Mouse (Mus musculus) brown adipose tissue, adult 24 weeks (tissue): Measurements from ENCODE around the gene Ubxn4. TPM values are rescaled to one million over a fixed set of nuclear protein-coding genes. Genes with fewer than 3 reads are reported as not detected.
"Not testable (repeated sequence)": the region's sequence is repeated elsewhere in the genome, so short reads cannot be mapped to it uniquely, and the experiment has no call there.

ENCODE experiments used
- H3K27ac ChIP-seq: fragments of 200-500 bp; replicated peaks from 2 replicates; pipeline ENCODE4 v1.5.1; 2012; ENCODE audit warnings: low read depth, mild to moderate bottlenecking, low read length
- H3K4me1 ChIP-seq: fragments of 200-500 bp; 2 replicates; pipeline ENCODE4 v1.6.1; 2012; ENCODE audit warnings: low read length, mixed read lengths; ENCODE audit not compliant: control insufficient read depth, insufficient read depth, insufficient read length
- H3K4me3 ChIP-seq: fragments of 200-500 bp; 2 replicates; pipeline ENCODE4 v1.5.1; 2012; ENCODE audit warnings: low read depth, mild to moderate bottlenecking, low read length, moderate library complexity; ENCODE audit not compliant: insufficient read depth
- polyA plus RNA-seq: library from polyadenylated mRNA; stranded (reverse); fragments of >200 nt; gene quantifications from 2 replicates; pipeline ENCODE4 v1.2.4, GENCODE M21; 2012; ENCODE audit not compliant: missing spikeins, insufficient read depth, insufficient read length

Ubxn4 gene
- polyA plus RNA-seq = 57.3 and 61.0 TPM in 2 replicates

DNA sequence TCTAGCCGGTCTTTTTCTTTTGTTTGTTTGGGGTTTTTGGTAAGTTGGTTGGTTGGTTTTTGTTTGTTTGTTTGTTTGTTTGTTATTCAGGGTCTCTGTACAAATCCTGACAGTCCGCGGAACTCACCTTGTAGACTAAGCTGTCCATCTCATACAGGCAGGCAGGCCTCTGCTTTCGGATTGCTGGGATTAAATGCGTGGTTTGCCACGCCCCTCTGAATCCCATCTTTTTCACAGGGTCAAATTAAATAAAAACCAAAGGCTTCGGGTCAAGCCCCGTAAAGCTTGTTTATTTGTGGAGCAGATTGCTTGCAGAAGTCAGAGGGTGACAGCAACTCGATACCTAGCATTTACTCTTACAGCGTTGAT is at the start of gene Ubxn4:
Ubxn4 (plus strand) TSS at position 338 of the 369 bp plus-strand sequence.
- Histone ChIP-seq H3K27ac (peak within 1 kb of the TSS; percentile 89), H3K4me3 (peak within 1 kb of the TSS; percentile 85), H3K4me1 (0 out of 2 replicates have a peak, but pooled peaks cover 2% of the 10 kb centered on the region)

DNA sequence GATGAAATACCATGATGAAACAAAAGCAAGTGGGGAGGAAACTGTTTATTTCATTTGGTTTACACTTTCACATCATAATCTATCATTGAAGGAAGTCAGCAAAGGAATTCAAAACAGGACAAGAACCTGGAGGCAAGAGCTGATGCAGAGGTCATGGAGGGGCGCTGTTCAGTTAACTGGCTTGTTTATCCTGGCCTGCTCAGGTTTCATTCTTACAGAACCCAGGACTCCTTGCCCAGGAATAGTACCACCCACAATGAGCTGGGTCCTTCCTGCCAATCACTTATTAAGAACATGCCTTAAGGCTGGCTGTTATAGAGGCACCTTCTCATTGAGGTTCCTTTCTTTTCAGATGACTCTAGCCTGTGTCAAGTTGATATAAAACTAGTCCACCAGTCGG is 49.8 kb upstream of the Ubxn4 start:
- no peak overlapping the region for H3K4me3 ChIP-seq

DNA sequence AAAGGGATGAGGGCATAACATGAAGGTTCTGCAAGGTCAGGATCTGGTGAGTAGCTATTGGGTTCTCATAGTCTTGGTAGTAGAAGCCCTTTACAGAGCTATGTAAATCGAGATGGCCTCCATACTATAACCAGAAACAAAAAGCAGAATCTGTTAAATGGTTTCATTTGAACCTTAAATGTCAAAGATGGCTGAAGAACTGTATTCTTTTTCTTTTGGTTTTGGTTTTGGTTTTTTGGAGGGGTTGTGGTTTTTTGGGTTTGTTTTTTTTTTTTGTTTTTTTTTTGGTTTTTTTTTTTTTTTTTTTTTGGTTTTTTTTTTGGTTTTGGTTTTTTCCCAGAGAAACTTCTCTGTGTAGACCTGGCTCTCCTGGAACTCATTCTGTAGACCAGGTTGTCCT is 46.4 kb upstream of the Ubxn4 start:
- no peaks in the 10 kb centered on the region for H3K4me1 ChIP-seq
- no peak overlapping the region for H3K27ac ChIP-seq
- H3K4me3 ChIP-seq = no peak overlapping the region

More for the DNA sequence above, 49.8 kb upstream of the Ubxn4 start:
- no peak overlapping the region for H3K27ac ChIP-seq
- no peaks in the 10 kb centered on the region for H3K4me1 ChIP-seq

DNA sequence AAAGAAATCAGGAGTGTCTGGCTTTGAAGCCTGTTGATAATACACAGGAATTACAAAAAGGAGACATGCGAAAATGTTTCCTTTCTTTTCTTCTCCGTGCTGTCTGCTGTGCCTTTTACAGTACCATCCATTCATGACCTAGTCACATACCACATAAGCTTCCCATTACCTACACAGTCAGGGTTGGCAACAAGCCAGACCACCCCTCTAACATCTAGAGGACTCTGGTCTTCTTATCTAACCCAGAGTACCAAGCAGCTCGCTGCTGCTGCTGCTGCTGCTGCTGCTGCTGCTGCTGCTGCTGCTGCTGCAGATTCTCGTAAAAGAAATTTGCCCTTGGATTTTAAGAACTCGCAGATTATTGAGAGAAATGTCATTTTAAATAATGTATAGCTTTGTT is 30.5 kb upstream of the Ubxn4 start:
- H3K27ac ChIP-seq = no peak overlapping the region
- H3K4me1 ChIP-seq = no peaks in the 10 kb centered on the region
- H3K4me3 ChIP-seq = no peak overlapping the region

DNA sequence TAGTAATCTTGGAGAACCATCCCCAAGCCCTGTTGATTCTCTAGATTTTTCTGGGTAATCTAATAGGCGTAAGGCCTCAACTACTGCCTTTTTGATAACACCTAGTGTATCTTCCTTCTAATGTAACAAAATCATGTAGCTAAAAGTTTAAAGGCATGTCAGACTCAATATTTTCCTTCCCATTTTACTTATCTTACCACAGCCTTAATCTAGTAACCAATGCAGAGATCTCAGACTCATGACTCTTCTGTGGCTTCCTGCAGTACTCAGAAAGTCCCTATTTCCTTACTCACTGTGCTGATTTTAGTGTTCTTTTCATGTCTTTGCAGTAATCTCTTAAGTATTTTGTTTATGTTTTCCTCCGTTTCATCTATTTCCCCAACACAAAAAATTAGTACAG is 21.9 kb upstream of the Ubxn4 start:
- Histone ChIP-seq H3K4me3 (no peak overlapping the region), H3K27ac (no peak overlapping the region), H3K4me1 (no peaks in the 10 kb centered on the region)

DNA sequence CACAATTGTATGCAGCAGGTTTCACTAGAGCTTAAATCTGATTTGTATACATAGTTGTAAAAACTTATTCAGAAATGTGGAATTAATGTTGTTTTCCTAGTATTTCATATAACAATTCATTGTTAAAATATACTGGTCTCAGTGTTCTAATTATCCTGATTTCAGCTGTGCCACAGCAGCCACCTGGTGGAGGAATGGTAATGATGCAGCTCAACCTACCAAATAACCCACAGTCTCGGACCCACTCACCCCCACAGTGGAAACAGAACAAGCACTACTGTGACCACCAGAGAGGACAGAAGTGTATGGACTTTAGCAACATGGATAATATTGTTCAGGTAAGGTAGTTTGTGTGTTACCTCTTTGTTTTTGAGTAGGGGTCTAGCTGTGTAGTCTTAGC is 20.5 kb upstream of the Ubxn4 start:
- H3K4me1 ChIP-seq = no peaks in the 10 kb centered on the region
- no peak overlapping the region for H3K27ac ChIP-seq
- no peak overlapping the region for H3K4me3 ChIP-seq

DNA sequence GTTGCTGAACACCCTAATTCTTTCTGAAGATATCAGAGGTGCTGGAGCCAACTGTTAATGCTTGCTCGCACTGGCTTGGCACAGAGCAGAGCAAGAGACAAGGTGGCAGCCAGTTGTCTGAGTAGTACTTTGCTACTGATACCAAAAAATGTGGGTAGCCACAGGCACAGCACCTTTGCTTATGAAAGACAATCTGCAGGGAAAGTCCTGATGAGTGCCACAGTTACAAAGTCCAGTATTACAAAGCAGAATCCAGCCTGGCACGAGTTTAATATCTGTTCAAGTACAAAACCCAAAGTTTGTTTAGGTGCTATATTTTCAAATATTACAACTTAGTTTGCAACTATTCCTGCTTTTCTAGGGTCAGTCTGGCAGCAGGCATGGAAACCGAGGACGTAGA is 8.6 kb upstream of the Ubxn4 start:
- Histone ChIP-seq H3K4me3 (no peak overlapping the region), H3K4me1 (no peaks in the 10 kb centered on the region), H3K27ac (no peak overlapping the region)

DNA sequence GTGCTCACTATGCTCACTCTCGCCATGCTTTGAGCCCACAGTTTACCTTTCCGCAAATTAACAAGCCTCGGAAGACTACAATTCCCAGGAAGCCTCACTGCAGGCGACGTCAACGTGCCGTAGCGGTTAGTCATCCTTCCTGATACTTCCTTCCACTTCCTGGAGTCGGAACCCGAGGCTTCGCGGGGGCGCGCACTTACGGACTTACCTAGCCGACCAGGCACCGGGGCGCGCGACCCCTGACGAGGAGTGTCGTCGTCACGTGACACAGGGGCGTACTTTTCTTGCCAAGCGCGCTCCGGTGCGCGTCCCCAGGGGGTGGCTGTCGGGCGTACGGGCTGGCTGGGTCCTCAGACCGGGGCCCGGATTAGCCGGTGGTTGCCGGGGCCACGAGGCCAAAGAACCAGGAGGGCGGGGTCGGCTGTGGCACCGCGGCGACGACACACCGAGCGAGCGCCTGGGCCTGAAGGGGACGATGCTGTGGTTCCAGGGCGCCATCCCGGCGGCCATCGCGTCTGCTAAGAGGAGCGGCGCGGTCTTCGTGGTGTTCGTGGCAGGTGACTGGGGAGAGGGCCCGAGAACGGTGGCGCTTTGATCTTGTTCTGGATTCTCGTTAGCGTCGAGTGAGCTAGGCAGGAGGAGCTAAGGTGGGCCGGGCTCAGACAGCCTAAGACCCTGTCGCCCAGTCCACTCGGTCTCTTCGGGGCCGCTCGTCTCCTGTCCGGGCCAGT is 397 bp downstream of the Ubxn4 start:
- Histone ChIP-seq H3K4me1 (0 out of 2 replicates have a peak, but pooled peaks cover 2% of the 10 kb centered on the region), H3K4me3 (peak overlapping the region; percentile 85)

DNA sequence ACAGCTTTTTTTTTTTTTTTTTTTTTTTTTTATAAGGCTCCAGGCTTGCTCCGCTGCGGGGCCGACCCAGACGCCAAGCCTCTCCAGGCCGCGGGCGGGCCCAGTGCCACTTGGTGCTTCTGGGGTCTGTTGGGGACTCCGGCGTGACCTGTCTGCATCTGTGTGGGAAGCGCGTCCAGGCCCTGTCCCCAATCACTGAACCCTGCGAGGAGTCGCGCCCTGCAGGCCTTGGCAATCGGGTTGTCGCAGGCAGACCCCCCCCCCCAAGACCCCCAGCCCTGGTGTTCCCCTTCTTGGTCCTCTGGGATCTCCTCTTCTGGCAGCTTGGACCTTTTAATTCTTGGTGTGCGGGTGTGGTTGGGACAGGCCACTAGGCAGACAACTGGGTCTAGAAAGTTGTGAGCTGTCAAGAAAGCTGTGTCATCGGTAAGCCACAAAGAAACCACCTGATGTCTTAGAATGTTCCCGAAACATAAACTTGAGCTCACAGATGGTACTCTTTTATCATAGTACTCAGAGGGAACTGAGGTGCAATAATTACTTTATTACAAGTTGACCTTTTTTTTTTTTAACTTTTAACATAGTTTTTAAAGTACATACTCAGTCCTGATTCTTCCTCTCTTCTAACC is 1.1 kb downstream of the Ubxn4 start:
- Histone ChIP-seq H3K4me1 (0 out of 2 replicates have a peak, but pooled peaks cover 2% of the 10 kb centered on the region), H3K4me3 (peak overlapping the region; percentile 85), H3K27ac (peak overlapping the region; percentile 89)

More for the DNA sequence above, 397 bp downstream of the Ubxn4 start:
- peak overlapping the region; percentile 89 for H3K27ac ChIP-seq

DNA sequence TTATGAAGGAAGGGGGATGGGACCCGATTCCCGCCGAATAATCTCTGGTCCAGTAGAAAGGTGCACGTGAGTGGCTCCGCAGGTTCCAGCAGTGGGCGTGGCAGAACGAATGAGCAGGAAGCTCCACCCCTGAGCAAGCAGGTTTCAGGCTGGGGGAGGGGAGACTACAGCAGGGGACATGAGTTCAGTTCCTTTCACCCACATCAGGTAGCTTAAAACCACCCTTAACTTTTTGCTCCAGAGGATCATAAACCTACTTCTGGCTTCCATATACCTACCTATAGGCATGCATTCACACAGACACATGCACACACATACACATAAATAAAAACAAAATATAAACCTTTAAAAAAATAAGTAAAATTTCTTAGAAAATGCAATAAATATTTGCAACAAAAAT is 23.3 kb downstream of the Ubxn4 start:
- not testable (repeated sequence) for H3K4me3 ChIP-seq, H3K27ac ChIP-seq, H3K4me1 ChIP-seq

DNA sequence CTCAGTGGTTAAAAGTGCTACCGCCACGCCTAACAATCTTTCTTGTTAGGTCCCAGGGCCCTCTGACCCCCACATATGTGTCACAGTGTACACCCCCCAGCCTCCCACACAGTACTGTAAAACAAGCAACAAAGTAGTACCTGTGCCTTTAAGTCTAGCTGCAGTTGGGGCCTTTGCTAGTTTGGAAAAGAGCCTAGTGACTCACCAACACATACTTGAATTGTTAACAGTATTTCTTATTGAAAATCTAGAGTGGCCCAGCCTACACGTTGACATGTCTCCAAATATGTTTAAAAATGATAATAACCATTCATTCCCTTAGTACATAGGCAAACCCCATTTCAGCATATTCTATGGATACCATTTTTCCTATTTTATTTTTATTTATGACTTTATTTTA is 27.0 kb downstream of the Ubxn4 start:
- no peak overlapping the region for H3K27ac ChIP-seq
- H3K4me1 ChIP-seq = no peaks in the 10 kb centered on the region
- no peak overlapping the region for H3K4me3 ChIP-seq

DNA sequence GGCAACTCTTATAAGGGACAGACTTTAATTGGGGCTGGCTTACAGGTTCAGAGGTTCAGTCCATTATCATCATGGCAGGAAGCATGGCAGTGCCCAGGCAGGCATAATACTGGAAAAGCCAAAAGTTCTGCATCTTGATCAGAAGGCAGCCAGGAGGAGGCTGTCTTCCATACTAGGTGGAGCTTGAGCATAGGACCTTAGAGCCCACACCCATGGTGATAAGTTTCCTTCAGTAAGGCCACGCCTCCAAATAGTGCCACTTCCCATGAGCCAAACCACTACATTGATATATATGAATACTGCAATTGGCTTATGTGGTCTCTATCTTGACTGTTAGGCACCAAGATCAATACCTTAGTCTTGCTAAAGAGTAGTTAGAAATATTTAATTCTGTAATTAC is 32.1 kb downstream of the Ubxn4 start:
- Histone ChIP-seq H3K4me1 (no peaks in the 10 kb centered on the region), H3K27ac (no peak overlapping the region), H3K4me3 (no peak overlapping the region)

DNA sequence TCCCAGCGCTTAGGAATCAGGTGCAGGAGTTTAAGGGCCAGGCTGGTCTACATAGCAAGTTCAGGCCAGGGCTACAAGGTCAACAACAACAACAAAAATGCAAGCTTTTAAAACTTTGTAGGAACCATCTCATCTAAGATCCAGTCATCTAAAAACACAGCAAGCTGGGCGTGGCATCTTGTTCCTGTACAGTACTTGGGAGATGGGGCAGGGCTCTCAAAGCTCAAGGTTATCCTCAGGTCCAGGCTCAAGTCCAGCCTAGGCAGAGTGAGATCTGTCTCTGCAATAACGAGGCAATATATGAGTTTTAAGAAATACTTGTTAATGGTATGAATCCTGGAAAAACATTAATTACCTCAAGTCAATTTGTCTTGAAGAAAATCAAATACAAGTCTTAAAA is 34.8 kb downstream of the Ubxn4 start:
- H3K4me3 ChIP-seq = no peak overlapping the region
- no peaks in the 10 kb centered on the region for H3K4me1 ChIP-seq
- H3K27ac ChIP-seq = no peak overlapping the region

DNA sequence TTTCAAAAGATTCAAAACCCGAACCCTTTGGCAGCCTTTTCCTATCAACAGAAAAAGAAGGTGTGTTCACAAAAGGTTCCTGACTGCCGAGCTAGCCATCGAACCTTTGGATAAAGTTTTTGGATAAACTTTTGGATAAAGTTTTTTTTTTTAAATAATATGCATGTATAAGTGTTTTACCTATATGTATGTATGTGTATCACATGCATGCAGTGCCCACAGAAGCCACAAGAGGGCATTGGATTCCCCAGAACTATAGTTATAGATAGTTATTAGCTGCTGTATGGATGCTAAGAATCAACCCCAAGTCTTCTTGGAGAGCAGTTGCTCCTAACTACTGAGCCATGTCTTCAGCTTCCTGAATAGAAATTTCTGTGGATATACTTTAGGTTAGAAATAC is 38.0 kb downstream of the Ubxn4 start:
- Histone ChIP-seq H3K4me3 (no peak overlapping the region), H3K27ac (no peak overlapping the region), H3K4me1 (no peaks in the 10 kb centered on the region)

DNA sequence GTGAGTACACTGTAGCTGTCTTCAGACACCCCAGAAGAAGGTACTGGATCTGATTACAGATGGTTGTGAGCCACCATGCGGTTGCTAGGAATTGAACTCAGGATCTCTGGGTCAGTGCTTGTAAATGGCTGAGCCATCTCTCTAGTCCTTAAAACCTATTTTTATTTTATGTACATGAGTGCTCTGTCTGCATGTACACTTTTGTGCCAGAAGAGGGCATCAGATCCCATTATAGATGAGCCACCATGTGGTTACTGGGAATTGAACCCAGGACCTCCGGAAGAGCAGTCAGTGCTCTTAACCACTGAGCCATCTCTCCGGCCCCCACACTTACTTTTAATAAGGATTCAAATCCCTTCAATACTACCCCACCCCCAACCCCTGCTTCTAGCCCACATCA is 39.2 kb downstream of the Ubxn4 start:
- Histone ChIP-seq H3K4me3 (no peak overlapping the region), H3K4me1 (no peaks in the 10 kb centered on the region), H3K27ac (no peak overlapping the region)

DNA sequence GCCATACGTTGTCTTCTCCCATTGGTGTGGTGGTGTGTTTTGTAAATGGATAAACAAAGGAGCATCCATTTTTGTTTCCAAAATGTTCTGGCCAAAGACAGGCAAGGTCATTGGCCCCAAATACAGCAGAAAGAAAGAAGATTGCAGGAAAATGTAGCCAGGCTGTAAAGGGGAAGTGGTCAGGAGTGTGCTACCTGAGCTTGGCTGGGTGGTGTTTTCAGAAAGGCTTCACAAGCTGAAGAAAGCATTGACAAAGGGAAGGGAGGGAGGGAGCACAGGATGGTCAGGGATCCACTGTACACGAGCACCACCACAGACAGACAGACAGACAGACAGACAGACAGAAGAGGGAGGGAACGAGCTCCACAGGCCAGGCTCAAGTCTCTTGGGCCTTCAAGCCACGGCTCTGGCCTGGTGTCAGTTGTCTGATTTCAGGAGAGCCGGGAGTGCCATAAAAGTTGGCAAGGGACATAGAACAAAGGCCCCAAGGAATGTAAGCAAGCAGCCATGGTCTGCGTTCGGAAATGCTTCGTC is 40.5 kb downstream of the Ubxn4 start:
- H3K4me3 ChIP-seq = no peak overlapping the region
- no peaks in the 10 kb centered on the region for H3K4me1 ChIP-seq
- no peak overlapping the region for H3K27ac ChIP-seq
